20 mouse cellular contexts compared by ENCODE assay signal in genomic region chr13:8605645-8606044, GRCm38 (mm10).
A peak's percentile ranks its signal among the peaks of the same experiment; 100 is the strongest.
DNase-seq lines count a peak whose midpoint lies in the region; ATAC-seq and TF ChIP-seq lines count a peak whose summit lies in the region.
"Had no signal": no experiment of that assay in that cellular context is flagged by ENCODE, and none has a peak within 500 bp of the region (broad histone marks: within the 10 kb centered on the region; RNA-seq: fewer than 3 reads in every experiment).

No protein-coding gene starts in this region.

- no peaks in the 10 kb centered on the region for H3K36me3 ChIP-seq in heart, adult 2 months (ENCODE audit: control insufficient read depth, insufficient read depth, low read length)
- H3K36me3 ChIP-seq: embryonic facial prominence, embryonic 13.5 days; forebrain, embryonic 12.5 days; heart, embryonic 10.5 days; hindbrain, embryonic 13.5 days had no signal

- no peak for TF ChIP-seq EP300 in heart, adult 2 months (IDR thresholded peaks at IDR 0.05; ENCODE audit: insufficient read depth, low read depth, low read length)

- intact Hi-C loops in heart, adult 2 months (cut with DNase I): no loop called here

- H3K27ac ChIP-seq in heart, adult 2 months: no peak overlapping the region
- H3K27ac ChIP-seq: embryonic facial prominence, embryonic 13.5 days; forebrain, embryonic 12.5 days; gastrocnemius, adult 2 months; heart, embryonic 10.5 days; hindbrain, embryonic 13.5 days; hindbrain, postnatal 0 days had no signal

- TF ChIP-seq CTCF in heart, adult 2 months (IDR thresholded peaks at IDR 0.05): no peak

- no peaks in the 10 kb centered on the region for H3K27me3 ChIP-seq in heart, adult 2 months (ENCODE audit: control insufficient read depth, insufficient read depth, low read length)
- H3K27me3 ChIP-seq: embryonic facial prominence, embryonic 13.5 days; forebrain, embryonic 12.5 days; hindbrain, embryonic 13.5 days had no signal

- H3K4me1 ChIP-seq in heart, adult 2 months (ENCODE audit: control insufficient read depth, insufficient read depth, low read length): no peaks in the 10 kb centered on the region
- H3K4me1 ChIP-seq: embryonic facial prominence, embryonic 13.5 days; forebrain, embryonic 12.5 days; heart, embryonic 10.5 days; hindbrain, embryonic 13.5 days had no signal

- ATAC-seq in megakaryocyte-erythroid progenitor cell, adult 5-6 weeks (replicated peaks; ENCODE audit: low FRiP score, low TSS enrichment, poor library complexity, severe bottlenecking): peak; percentile 58; the same call in 1 of the 2 replicates
- ATAC-seq: forebrain, embryonic 16.5 days; hindbrain, postnatal 0 days had no signal

- no peak overlapping the region for H3K9ac ChIP-seq in heart, adult 2 months (ENCODE audit: low read depth, low read length)
- H3K9ac ChIP-seq: embryonic facial prominence, embryonic 13.5 days; forebrain, embryonic 12.5 days; hindbrain, embryonic 13.5 days had no signal

- WGBS in heart, adult 2 months: 53% methylated on average over 2 of the region's 2 CpGs

- TF ChIP-seq POLR2A in heart, adult 2 months (IDR thresholded peaks at IDR 0.05; ENCODE audit: insufficient read depth, low read depth, low read length): no peak

- DNase-seq in layer of hippocampus, adult 11-12 months (ENCODE audit: low spot score): peak; percentile 22
- DNase-seq in layer of hippocampus, adult 8-10 months (ENCODE audit: low spot score in 2 of 2): no peak
- DNase-seq in layer of hippocampus, adult 9-11 months: peak; percentile 30
- DNase-seq in layer of hippocampus, postnatal 36 days: no peak
- peak; percentile 33 for DNase-seq in brain, adult 2 months (ENCODE audit: low read depth, low spot score)
- no peak for DNase-seq in heart, adult 2 months
- DNase-seq: adrenal gland, postnatal 14 days; cerebellum, adult 8-10 months; cerebellum, postnatal 14 days; gastrocnemius, adult 2 months; gastrocnemius, postnatal 36 days; heart, postnatal 10 days; heart, postnatal 4 days had no signal

- no peaks in the 10 kb centered on the region for H3K79me2 ChIP-seq in heart, adult 2 months (replicated peaks; ENCODE audit: control insufficient read depth, insufficient read depth, low read length)

- H3K4me3 ChIP-seq in heart, adult 2 months: no peak overlapping the region
- H3K4me3 ChIP-seq: embryonic facial prominence, embryonic 13.5 days; forebrain, embryonic 12.5 days; gastrocnemius, adult 2 months; heart, embryonic 10.5 days; hindbrain, embryonic 13.5 days had no signal

Comparison
In these comparisons a context has a peak if more than half of its experiments do, and no peak if none do; other contexts are left out.
1. DNase-seq: peak in layer of hippocampus, adult 11-12 months (single experiment), layer of hippocampus, adult 9-11 months (single experiment) and brain, adult 2 months (single experiment); none in layer of hippocampus, adult 8-10 months (0 of 2), layer of hippocampus, postnatal 36 days (0 of 2) and heart, adult 2 months (0 of 2).